Mouse (Mus musculus): ENCODE results near the gene Nanos1.

Nanos1 gene

GRCm38 (mm10) chr19:60755438-60756191 lies at the start of gene Nanos1:
Nanos1 (plus strand) TSS chr19:60755987.
- peak; percentile 91 for DNase-seq

- DNase-seq, result no peak
Measured at GRCm38 (mm10) chr19:60709193-60709900, 46.4 kb upstream of the Nanos1 start.

- no peak for DNase-seq
Measured at GRCm38 (mm10) chr19:60710196-60710595, 45.6 kb upstream of the Nanos1 start.

DNA sequence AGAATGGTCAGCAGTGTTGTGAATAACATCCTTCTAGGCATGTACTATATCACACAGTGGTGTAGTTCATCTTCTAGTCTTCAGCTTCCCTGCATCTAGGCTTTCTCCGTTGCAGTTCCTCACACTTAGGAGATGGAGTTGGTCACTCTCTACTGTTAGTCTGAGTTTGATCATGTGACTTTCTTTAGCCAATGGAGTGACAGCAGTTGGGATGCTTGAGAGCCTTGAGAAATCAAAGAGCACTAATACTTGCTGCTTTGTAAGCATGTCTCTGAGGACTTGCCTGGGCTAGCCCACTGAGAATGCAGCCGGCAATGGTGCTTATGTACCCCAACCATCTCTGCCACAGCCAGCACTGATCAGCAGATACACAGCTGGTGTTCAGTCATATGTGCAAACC lies 43.2 kb upstream of the Nanos1 start:
- no peak for DNase-seq

- DNase-seq, result no peak
Measured at GRCm38 (mm10) chr19:60716381-60716780, 39.4 kb upstream of the Nanos1 start.

DNA sequence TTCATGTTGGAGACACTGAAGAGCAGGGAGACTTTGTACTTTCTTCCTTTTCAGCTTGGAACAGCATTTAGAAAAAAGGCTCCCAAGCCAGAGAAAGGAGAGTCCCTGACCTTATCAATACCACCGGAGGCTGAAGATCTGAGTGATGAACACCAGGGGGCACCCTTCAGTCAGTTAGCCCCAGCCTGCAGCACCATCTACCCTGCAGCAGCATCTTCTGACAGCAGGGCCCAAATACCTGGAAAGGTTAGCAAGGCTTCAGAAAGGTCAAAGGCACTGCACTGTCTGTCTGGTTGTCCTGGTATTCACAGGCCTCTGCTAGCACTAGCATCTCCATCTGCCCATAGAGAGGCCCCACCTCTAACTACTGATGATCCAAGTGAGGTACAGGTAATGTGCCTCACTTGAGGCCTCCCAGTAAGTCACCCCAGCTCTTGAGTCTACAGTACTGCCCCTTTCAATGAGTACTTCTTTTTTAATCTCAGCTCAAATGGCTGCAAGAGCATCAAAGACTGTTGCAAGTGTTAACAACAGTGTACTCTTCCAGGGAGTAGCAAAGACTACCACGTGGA lies 25.4 kb upstream of the Nanos1 start:
- DNase-seq, result peak; percentile 27

DNA sequence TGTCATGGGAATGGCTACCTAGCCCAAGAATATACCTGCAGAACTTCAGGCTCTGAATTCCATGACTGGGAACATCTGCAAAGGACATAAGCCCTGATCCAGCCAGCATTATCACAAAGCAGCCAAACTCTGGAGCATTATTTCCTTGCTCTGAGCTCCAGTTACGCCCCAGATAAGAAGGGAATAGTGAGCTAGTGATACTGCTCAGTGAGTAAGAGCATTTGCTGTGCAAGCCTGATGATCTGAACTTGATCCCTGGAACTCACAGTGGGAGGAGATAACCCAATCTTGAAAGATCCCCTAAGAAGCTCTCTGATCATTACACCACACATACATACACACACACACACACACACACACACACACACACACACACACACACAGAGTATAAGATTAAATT lies 24.5 kb upstream of the Nanos1 start:
- no peak for DNase-seq

GRCm38 (mm10) chr19:60731966-60732365 lies 23.8 kb upstream of the Nanos1 start:
- no peak for DNase-seq

DNA sequence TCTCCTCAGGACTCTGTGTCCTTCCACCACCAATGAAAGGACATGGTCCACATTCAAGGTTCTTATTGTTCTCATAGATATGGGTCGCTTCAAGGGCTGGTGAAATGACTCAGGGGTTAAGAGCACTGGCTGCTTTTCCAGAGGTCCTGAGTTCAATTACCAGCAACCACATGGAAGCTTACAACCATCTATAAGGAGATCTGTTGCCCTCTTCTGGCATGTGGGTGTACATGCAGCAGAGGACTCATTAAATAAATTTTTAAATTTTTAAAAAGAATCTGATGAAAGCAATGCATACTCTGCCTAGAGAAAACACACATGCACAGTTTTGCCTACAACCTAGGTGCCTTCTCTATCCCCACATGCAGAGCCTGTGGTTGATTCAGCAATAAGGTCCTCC lies 15.2 kb upstream of the Nanos1 start:
- DNase-seq, result no peak

- no peak for DNase-seq
Measured at GRCm38 (mm10) chr19:60743767-60744547, 11.8 kb upstream of the Nanos1 start.

- no peak for DNase-seq
Measured at GRCm38 (mm10) chr19:60747801-60748200, 8.0 kb upstream of the Nanos1 start.

GRCm38 (mm10) chr19:60756192-60757098 lies 658 bp downstream of the Nanos1 start:
- DNase-seq, result peak; percentile 54

DNA sequence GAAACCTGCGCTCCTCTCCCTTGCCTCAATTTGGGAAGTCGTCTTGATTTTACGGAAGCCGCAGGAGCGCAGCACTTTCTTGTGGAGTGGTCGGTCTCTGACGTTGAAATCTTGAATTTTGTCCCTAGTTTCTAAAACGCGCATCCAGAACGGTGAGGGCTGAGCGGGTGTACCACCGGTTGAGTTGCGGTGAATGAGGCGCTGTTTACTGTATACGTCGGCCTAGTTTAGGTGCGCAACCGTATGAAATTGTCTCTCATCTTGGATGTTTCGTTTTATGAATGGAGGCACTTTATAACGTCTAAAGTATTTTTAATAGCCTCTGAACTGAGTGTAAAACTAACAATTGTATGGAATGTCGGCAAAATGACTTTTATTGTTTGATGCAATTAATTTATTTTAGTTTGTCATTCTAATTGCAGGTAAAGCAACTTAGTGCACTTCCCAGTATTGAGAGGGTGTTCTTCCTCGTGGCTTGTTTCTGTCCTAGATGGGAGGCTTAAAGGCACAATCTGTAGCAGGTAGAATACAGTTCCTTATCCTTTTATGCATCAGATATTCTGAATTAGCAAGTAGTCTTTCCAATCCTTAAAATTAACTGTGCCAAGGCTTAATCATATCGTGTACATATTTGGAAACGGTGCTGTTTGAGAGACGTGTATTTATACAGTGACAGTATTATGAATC lies 1.5 kb downstream of the Nanos1 start:
- peak; percentile 3 for DNase-seq

GRCm38 (mm10) chr19:60758896-60759835 lies 3.4 kb downstream of the Nanos1 start:
- DNase-seq, result no peak

DNA sequence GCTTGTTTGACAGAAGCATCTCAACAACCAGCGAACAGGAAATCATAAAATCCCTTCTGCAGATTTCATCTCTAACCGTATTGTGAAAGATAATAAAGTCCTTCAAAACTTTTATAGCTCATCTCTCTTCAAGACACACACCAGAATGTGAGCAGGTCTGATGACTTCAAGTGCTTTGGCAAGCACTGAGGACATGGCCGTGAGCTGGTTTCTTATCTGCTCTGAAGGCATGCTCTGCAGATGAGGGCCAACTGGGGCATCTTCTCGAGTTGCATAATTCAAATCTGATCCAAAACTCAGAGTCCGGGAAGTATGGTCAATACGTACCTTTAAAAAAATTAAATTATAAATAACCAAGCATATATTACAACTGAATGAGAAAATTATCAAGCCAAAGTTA lies 17.6 kb downstream of the Nanos1 start:
- no peak for DNase-seq

GRCm38 (mm10) chr19:60782034-60782433 lies 26.2 kb downstream of the Nanos1 start:
- DNase-seq, result no peak

DNA sequence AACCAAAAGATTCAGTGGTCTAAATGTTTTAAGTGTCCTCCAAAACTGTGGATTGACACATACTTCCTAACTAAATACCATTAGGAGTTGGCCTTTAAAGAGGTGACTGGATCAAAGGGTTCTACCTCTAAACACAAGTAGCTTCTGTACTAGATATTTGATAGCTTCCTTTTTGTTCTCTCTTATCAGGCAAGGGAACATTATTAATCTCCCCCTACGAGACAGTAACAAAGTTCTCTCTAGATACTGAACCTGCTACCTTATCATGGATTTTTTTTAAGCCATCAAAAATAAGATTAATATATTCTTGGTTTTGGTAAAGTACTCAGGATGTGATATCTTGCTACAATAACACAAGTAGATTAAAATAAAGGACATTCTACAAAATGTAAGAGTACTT lies 28.9 kb downstream of the Nanos1 start:
- DNase-seq, result no peak

DNA sequence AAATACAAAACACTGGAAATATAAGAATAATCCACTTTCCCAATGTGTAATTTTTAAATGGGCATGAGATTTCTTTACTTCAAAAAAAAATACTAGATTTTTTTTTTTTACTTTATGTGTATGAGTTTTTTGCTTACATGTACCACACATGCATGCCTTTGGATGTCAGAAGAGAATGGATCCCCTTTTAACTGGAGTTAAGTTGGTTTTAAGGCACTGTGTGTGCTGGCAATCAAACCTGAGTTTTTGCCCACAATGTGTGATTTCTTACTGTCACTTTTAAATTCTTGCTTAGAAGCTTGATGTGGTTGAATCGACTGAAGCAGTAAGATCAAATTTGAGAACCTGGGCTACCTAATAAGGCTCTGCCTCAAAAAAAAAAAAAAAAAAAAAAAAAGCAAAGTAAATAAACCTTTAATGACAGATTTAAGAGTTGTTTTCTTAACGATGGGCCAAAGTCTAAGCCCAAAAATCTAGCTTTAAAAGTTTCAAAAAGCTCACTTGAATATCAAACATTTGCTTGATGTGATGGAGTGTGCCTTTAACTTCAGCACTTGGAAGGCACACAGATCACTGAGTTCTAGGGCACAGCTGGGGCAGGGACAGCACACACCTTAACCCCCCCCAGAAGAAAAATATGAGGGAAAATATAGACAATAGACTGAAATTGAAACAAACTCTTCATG lies 31.8 kb downstream of the Nanos1 start:
- no peak for DNase-seq

DNA sequence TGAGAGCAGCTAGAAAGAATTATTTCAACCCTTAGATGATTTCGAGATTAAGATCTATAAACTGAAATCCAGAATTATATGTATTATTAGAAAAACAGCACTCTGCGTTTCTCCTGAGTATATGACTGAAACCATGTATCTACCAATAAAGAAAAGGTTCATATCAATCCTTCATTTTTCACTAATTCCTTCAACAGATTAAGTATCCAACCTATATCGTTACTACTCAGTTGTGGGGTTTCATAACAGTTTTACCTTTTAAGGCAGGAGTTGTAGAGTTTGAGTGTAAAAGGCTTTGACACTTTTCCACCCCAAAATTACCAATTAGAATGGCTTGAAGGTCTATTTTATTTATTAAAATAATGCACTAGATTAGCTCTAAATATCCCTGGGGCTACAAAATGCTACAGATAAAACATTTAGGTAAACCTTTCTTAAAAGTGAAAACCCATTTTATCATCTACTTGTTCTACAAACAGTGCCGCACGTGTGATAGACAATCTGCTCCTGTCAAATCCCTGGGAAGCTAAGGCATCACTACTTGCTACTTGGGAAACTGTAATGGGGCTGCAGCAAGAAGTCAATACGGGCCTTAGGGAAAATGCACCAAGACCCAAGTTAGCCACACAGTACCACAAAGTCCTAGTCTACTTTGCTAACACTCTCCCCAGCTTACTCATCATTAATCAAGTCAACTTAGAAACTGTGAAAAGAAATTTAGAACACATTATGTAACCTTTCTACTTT lies 32.6 kb downstream of the Nanos1 start:
- no peak for DNase-seq

All from kidney, postnatal 14 days (tissue).